Mouse (Mus musculus): Measurements from ENCODE around the gene Gm5269. TPM values are rescaled to one million over a fixed set of nuclear protein-coding genes. Genes with fewer than 3 reads are reported as not detected.

Gm5269 gene
- total RNA-seq, 4 experiments from 2014 or later: not detected

- no peak for DNase-seq (ENCODE audit: low spot score in 2 of 2)
Observed at GRCm38 (mm10) chr1:45881228-45881832, 8.7 kb downstream of the Gm5269 start.

- no peak for DNase-seq (ENCODE audit: low spot score in 2 of 2)
Observed at GRCm38 (mm10) chr1:45877463-45877862, 12.6 kb downstream of the Gm5269 start.

GRCm38 (mm10) chr1:45876450-45877198 lies 13.4 kb downstream of the Gm5269 start:
- no peak for DNase-seq (ENCODE audit: low spot score in 2 of 2)

GRCm38 (mm10) chr1:45875640-45876039 lies 14.4 kb downstream of the Gm5269 start:
- DNase-seq (ENCODE audit: low spot score in 2 of 2): no peak

GRCm38 (mm10) chr1:45873250-45873649 lies 16.8 kb downstream of the Gm5269 start:
- DNase-seq (ENCODE audit: low spot score in 2 of 2): no peak

- DNase-seq (ENCODE audit: low spot score in 2 of 2): no peak
Observed at GRCm38 (mm10) chr1:45868479-45869137, 21.5 kb downstream of the Gm5269 start.

- DNase-seq (ENCODE audit: low spot score in 2 of 2): no peak
Observed at GRCm38 (mm10) chr1:45868050-45868449, 22.0 kb downstream of the Gm5269 start.

GRCm38 (mm10) chr1:45866288-45867018 lies 23.6 kb downstream of the Gm5269 start:
- no peak for DNase-seq (ENCODE audit: low spot score in 2 of 2)

GRCm38 (mm10) chr1:45865727-45866126 lies 24.3 kb downstream of the Gm5269 start:
- no peak for DNase-seq (ENCODE audit: low spot score in 2 of 2)

GRCm38 (mm10) chr1:45865316-45865715 lies 24.8 kb downstream of the Gm5269 start:
- no peak for DNase-seq (ENCODE audit: low spot score in 2 of 2)

GRCm38 (mm10) chr1:45864564-45865014 lies 25.5 kb downstream of the Gm5269 start:
- DNase-seq (ENCODE audit: low spot score in 2 of 2): no peak

GRCm38 (mm10) chr1:45863641-45864040 lies 26.4 kb downstream of the Gm5269 start:
- no peak for DNase-seq (ENCODE audit: low spot score in 2 of 2)

- no peak for DNase-seq (ENCODE audit: low spot score in 2 of 2)
Observed at GRCm38 (mm10) chr1:45861162-45861561, 28.9 kb downstream of the Gm5269 start.

- no peak for DNase-seq (ENCODE audit: low spot score in 2 of 2)
Observed at GRCm38 (mm10) chr1:45860349-45860748, 29.7 kb downstream of the Gm5269 start.

GRCm38 (mm10) chr1:45858038-45858437 lies 32.0 kb downstream of the Gm5269 start:
- no peak for DNase-seq (ENCODE audit: low spot score in 2 of 2)

- DNase-seq (ENCODE audit: low spot score in 2 of 2): no peak
Observed at GRCm38 (mm10) chr1:45845466-45845865, 44.6 kb downstream of the Gm5269 start.

Other genes with a start within 250 kb of the Gm5269 start
- gene Wdr75, start 95.1 kb downstream of the Gm5269 start, total RNA-seq (2022): 10 to 100 TPM; 35.8 to 48.9 (median 42.1) TPM
- 10 to 100 TPM in 3 of 4 experiments, 1 to 10 TPM in 1; 9.7 to 11.3 (median 10.7) TPM for gene Slc40a1, start 36.2 kb upstream of the Gm5269 start, total RNA-seq (2022)
- gene Dnah7b, start 176.0 kb upstream of the Gm5269 start, total RNA-seq (2022): 1 to 10 TPM; 1.3 to 2.2 (median 2.0) TPM